8 mouse cellular contexts compared by ENCODE assay signal in the genomic region with DNA sequence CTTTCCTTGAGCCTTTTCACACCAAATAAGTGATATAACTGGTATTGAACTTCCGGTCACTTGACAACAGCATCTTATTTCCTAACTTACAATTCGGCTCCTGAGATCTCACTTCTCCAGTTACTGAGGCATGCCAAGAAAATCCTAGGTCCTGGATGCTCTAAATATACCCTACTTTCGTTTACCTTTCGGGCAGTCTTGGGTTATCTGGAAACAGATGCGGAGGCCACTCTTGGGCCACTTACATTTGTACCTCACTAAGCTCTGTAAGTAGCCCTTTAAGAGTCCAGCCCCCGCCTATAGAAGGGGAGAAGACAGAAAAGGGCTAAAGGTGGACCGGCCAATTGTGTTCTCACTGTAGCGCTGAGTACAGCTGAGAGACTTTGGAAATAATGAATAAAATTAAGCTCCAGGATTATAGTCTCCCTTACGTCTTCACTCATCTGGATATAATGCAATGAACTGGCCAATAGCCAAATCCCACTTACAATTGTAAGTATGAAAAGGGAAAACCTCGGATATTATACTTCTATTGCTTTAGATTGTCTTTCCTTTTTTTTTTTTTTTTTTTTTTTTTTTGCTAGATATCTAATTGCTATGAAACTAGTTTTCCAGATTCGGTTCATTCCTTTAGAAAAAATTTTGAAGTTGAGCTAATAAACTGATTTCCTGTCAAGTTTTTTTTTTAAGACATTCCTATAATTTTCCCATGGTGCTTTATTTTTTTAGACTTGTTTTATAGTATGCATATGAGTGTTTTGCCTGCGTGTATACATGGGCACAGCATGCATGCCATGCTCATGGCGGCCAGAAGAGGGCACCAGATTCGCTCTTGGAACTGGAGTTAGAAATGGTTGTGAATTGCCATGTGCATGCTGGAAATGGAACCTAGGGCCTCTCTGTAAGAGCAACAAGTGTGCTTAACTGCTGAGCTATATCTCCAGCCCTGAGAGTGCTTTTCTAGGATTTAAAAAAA. TPM values are rescaled to one million over a fixed set of nuclear protein-coding genes. Genes with fewer than 3 reads are reported as not detected.
DNase-seq lines count a peak whose midpoint lies in the region.

No protein-coding gene starts in this region.

- DNase-seq in frontal cortex, postnatal 25 days (ENCODE audit: low spot score in 2 of 2) = peak; percentile 16 to 29
- no peak for DNase-seq in frontal cortex, postnatal 10 days (ENCODE audit: low spot score in 2 of 2)
- DNase-seq in CD4-positive, CD25-positive, alpha-beta regulatory T cell, adult 2 months (ENCODE audit: low read depth, low spot score) = peak; percentile 86
- DNase-seq in adrenal gland, postnatal 4 days (ENCODE audit: low spot score in 2 of 2) = peak; percentile 41 to 58
- DNase-seq in forelimb bud, embryonic 11.5 days (ENCODE audit: low read depth, low spot score) = peak; percentile 74
- DNase-seq in kidney, postnatal 14 days = peak; percentile 79
- peak; percentile 79 for DNase-seq in lung, postnatal 25 days (ENCODE audit: low spot score)
- DNase-seq in spleen, postnatal 14 days (ENCODE audit: low spot score in 2 of 2) = peak; percentile 62 to 75

RNA-seq across cellular contexts. Expression of gene Ano6, which starts 17.5 kb away (rescaled TPM):
- 10 to 100 TPM; 72.2 to 75.9 TPM for total RNA-seq in adrenal gland, postnatal 4 days (2021)

Comparison
In these comparisons a context has a peak if more than half of its experiments do, and no peak if none do; other contexts are left out.
1. DNase-seq: peak in frontal cortex, postnatal 25 days (2 of 2), CD4-positive, CD25-positive, alpha-beta regulatory T cell, adult 2 months (single experiment), adrenal gland, postnatal 4 days (2 of 2), forelimb bud, embryonic 11.5 days (single experiment), kidney, postnatal 14 days (single experiment), lung, postnatal 25 days (single experiment) and spleen, postnatal 14 days (2 of 2); none in frontal cortex, postnatal 10 days (0 of 2).